Mouse (Mus musculus) mesoderm, embryonic 11.5 days (tissue): ENCODE measurements around the gene Gna12.

Experiments used
- DNase-seq: peaks from one replicate; pipeline ENCODE4 v3.0.0-alpha.2; 2012; ENCODE audit warnings: low read depth, low spot score

The Gna12 gene

GRCm38 (mm10) chr5:140827413-140827812 is 2.8 kb downstream of the Gna12 start:
- DNase-seq = no peak

- no peak for DNase-seq
Measured at GRCm38 (mm10) chr5:140826796-140827195, 3.4 kb downstream of the Gna12 start.

- no peak for DNase-seq
Measured at GRCm38 (mm10) chr5:140826118-140826517, 4.1 kb downstream of the Gna12 start.

GRCm38 (mm10) chr5:140824126-140824525 is 6.1 kb downstream of the Gna12 start:
- no peak for DNase-seq

- no peak for DNase-seq
Measured at GRCm38 (mm10) chr5:140823386-140823785, 6.8 kb downstream of the Gna12 start.

GRCm38 (mm10) chr5:140821951-140822350 is 8.3 kb downstream of the Gna12 start:
- DNase-seq = no peak

GRCm38 (mm10) chr5:140820539-140820938 is 9.7 kb downstream of the Gna12 start:
- no peak for DNase-seq

- DNase-seq = no peak
Measured at GRCm38 (mm10) chr5:140819594-140819993, 10.6 kb downstream of the Gna12 start.

GRCm38 (mm10) chr5:140818482-140819076 is 11.7 kb downstream of the Gna12 start:
- no peak for DNase-seq

- no peak for DNase-seq
Measured at GRCm38 (mm10) chr5:140816950-140817568, 13.2 kb downstream of the Gna12 start.

GRCm38 (mm10) chr5:140816008-140816407 is 14.2 kb downstream of the Gna12 start:
- no peak for DNase-seq

GRCm38 (mm10) chr5:140815059-140815728 is 15.0 kb downstream of the Gna12 start:
- no peak for DNase-seq

- no peak for DNase-seq
Measured at GRCm38 (mm10) chr5:140814403-140814802, 15.8 kb downstream of the Gna12 start.

- DNase-seq = no peak
Measured at GRCm38 (mm10) chr5:140812699-140813098, 17.5 kb downstream of the Gna12 start.

GRCm38 (mm10) chr5:140812063-140812462 is 18.2 kb downstream of the Gna12 start:
- no peak for DNase-seq

GRCm38 (mm10) chr5:140811390-140811789 is 18.8 kb downstream of the Gna12 start:
- DNase-seq = no peak

- no peak for DNase-seq
Measured at GRCm38 (mm10) chr5:140806939-140807338, 23.3 kb downstream of the Gna12 start.

GRCm38 (mm10) chr5:140806252-140806651 is 24.0 kb downstream of the Gna12 start:
- DNase-seq = no peak

GRCm38 (mm10) chr5:140801782-140802181 is 28.4 kb downstream of the Gna12 start:
- no peak for DNase-seq

- DNase-seq = no peak
Measured at GRCm38 (mm10) chr5:140800288-140800923, 29.8 kb downstream of the Gna12 start.

- DNase-seq = no peak
Measured at GRCm38 (mm10) chr5:140799190-140799589, 31.0 kb downstream of the Gna12 start.

GRCm38 (mm10) chr5:140798775-140799174 is 31.5 kb downstream of the Gna12 start:
- DNase-seq = no peak

- no peak for DNase-seq
Measured at GRCm38 (mm10) chr5:140798158-140798557, 32.1 kb downstream of the Gna12 start.
